Mouse (Mus musculus): ENCODE results near the gene Sbno1. TPM values are rescaled to one million over a fixed set of nuclear protein-coding genes. Genes with fewer than 3 reads are reported as not detected.

Gene Sbno1
- polyA plus RNA-seq, 1 experiment from 2014 or later = 56.2 TPM

GRCm38 (mm10) chr5:124380121-124380520 lies 45.7 kb downstream of the Sbno1 start:
- TF ChIP-seq CTCF (IDR thresholded peaks at IDR 0.05; ENCODE audit: low read depth) = no peak
- H3K9ac ChIP-seq (ENCODE audit: low read depth, low read length) = no peak overlapping the region
- H3K4me3 ChIP-seq (replicated peaks; ENCODE audit: low read depth, low read length) = no peak overlapping the region
- ATAC-seq (replicated peaks; ENCODE audit: low FRiP score, low read depth) (no peak), DNase-seq (ENCODE audit: low spot score) (no peak)
- no peaks in the 10 kb centered on the region for H3K4me1 ChIP-seq (replicated peaks; ENCODE audit: insufficient read depth, low read length)
- H3K27ac ChIP-seq = no peak overlapping the region
- no peaks in the 10 kb centered on the region for H3K27me3 ChIP-seq (ENCODE audit: insufficient read depth, low read length)
- H3K4me2 ChIP-seq (ENCODE audit: low read length) = no peak overlapping the region
- H3K36me3 ChIP-seq (ENCODE audit: insufficient read depth, low read length) = peaks cover 77% of the 10 kb centered on the region
- no peaks in the 10 kb centered on the region for H3K9me3 ChIP-seq (replicated peaks; ENCODE audit: low read length)
- WGBS = 92% methylated on average over 1 of the region's 1 CpGs

GRCm38 (mm10) chr5:124377149-124377548 lies 48.7 kb downstream of the Sbno1 start:
- ATAC-seq (replicated peaks; ENCODE audit: low FRiP score, low read depth) (no peak), DNase-seq (ENCODE audit: low spot score) (no peak)
- no peaks in the 10 kb centered on the region for H3K4me1 ChIP-seq (replicated peaks; ENCODE audit: insufficient read depth, low read length)
- peaks cover 78% of the 10 kb centered on the region for H3K36me3 ChIP-seq (ENCODE audit: insufficient read depth, low read length)
- no peak overlapping the region for H3K4me3 ChIP-seq (replicated peaks; ENCODE audit: low read depth, low read length)
- H3K4me2 ChIP-seq (ENCODE audit: low read length) = no peak overlapping the region
- no peaks in the 10 kb centered on the region for H3K27me3 ChIP-seq (ENCODE audit: insufficient read depth, low read length)
- H3K27ac ChIP-seq = no peak overlapping the region
- H3K9ac ChIP-seq (ENCODE audit: low read depth, low read length) = no peak overlapping the region
- WGBS = 81% methylated on average over 4 of the region's 4 CpGs
- H3K9me3 ChIP-seq (replicated peaks; ENCODE audit: low read length) = no peaks in the 10 kb centered on the region
- TF ChIP-seq CTCF (IDR thresholded peaks at IDR 0.05; ENCODE audit: low read depth) = no peak

- no peak for ATAC-seq (replicated peaks; ENCODE audit: low FRiP score, low read depth)
- Histone ChIP-seq H3K4me1 (replicated peaks; ENCODE audit: insufficient read depth, low read length) (no peaks in the 10 kb centered on the region), H3K9me3 (replicated peaks; ENCODE audit: low read length) (no peaks in the 10 kb centered on the region), H3K36me3 (ENCODE audit: insufficient read depth, low read length) (peaks cover 78% of the 10 kb centered on the region), H3K4me3 (replicated peaks; ENCODE audit: low read depth, low read length) (no peak overlapping the region), H3K4me2 (ENCODE audit: low read length) (no peak overlapping the region), H3K9ac (ENCODE audit: low read depth, low read length) (no peak overlapping the region), H3K27ac (no peak overlapping the region), H3K27me3 (ENCODE audit: insufficient read depth, low read length) (no peaks in the 10 kb centered on the region)
- DNase-seq (ENCODE audit: low spot score) = no peak
- no peak for TF ChIP-seq CTCF (IDR thresholded peaks at IDR 0.05; ENCODE audit: low read depth)
- 100% methylated on average over 1 of the region's 1 CpGs for WGBS
Observed at GRCm38 (mm10) chr5:124376401-124376800, 49.4 kb downstream of the Sbno1 start.

- DNase-seq (ENCODE audit: low spot score) (no peak), ATAC-seq (replicated peaks; ENCODE audit: low FRiP score, low read depth) (no peak)
- TF ChIP-seq CTCF (IDR thresholded peaks at IDR 0.05; ENCODE audit: low read depth) = no peak
- no peaks in the 10 kb centered on the region for H3K27me3 ChIP-seq (ENCODE audit: insufficient read depth, low read length)
- WGBS = 94% methylated on average over 7 of the region's 7 CpGs
- no peak overlapping the region for H3K9ac ChIP-seq (ENCODE audit: low read depth, low read length)
- no peak overlapping the region for H3K4me3 ChIP-seq (replicated peaks; ENCODE audit: low read depth, low read length)
- H3K36me3 ChIP-seq (ENCODE audit: insufficient read depth, low read length) = peaks cover 83% of the 10 kb centered on the region
- no peaks in the 10 kb centered on the region for H3K4me1 ChIP-seq (replicated peaks; ENCODE audit: insufficient read depth, low read length)
- H3K4me2 ChIP-seq (ENCODE audit: low read length) = no peak overlapping the region
- H3K9me3 ChIP-seq (replicated peaks; ENCODE audit: low read length) = no peaks in the 10 kb centered on the region
- H3K27ac ChIP-seq = no peak overlapping the region
Observed at GRCm38 (mm10) chr5:124374298-124374697, 51.5 kb downstream of the Sbno1 start.

- Histone ChIP-seq H3K9me3 (replicated peaks; ENCODE audit: low read length) (no peaks in the 10 kb centered on the region), H3K4me3 (replicated peaks; ENCODE audit: low read depth, low read length) (no peak overlapping the region), H3K36me3 (ENCODE audit: insufficient read depth, low read length) (peaks cover 22% of the 10 kb centered on the region), H3K4me2 (ENCODE audit: low read length) (no peak overlapping the region), H3K27ac (no peak overlapping the region), H3K27me3 (ENCODE audit: insufficient read depth, low read length) (no peaks in the 10 kb centered on the region), H3K9ac (ENCODE audit: low read depth, low read length) (no peak overlapping the region), H3K4me1 (replicated peaks; ENCODE audit: insufficient read depth, low read length) (0 out of 2 replicates have a peak, but pooled peaks cover 3% of the 10 kb centered on the region)
- 59% methylated on average over 3 of the region's 3 CpGs for WGBS
- no peak for TF ChIP-seq CTCF (IDR thresholded peaks at IDR 0.05; ENCODE audit: low read depth)
- DNase-seq (ENCODE audit: low spot score) (peak; percentile 37), ATAC-seq (replicated peaks; ENCODE audit: low FRiP score, low read depth) (0 out of 2 replicates have a peak, but pooled peaks have one; percentile 21)
Observed at GRCm38 (mm10) chr5:124366721-124367120, 59.1 kb downstream of the Sbno1 start.

DNA sequence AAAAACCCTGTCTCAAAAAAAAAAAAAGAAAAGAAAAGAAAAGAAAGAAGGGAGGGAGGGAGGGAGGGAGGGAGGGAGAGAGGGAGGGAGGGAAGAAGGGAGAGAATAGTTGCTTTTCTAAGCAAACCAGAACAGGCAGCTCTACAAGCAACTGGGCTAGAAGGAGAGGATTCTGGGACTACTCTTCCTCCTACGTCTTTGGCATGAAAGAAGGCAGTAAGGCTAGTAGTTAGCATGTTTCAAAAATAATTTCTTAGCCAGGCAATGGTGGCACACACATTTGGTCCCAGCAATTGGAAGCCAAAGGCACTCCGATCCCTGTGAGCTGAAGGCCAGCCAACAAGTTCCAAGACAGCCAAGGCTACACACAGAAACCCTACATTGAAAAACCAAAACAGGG lies 60.0 kb downstream of the Sbno1 start:
- TF ChIP-seq CTCF (IDR thresholded peaks at IDR 0.05; ENCODE audit: low read depth) = no peak
- Histone ChIP-seq H3K36me3 (ENCODE audit: insufficient read depth, low read length) (peaks cover 12% of the 10 kb centered on the region; the same call in 1 of the 2 replicates), H3K9ac (ENCODE audit: low read depth, low read length) (no peak overlapping the region), H3K9me3 (replicated peaks; ENCODE audit: low read length) (no peaks in the 10 kb centered on the region), H3K4me1 (replicated peaks; ENCODE audit: insufficient read depth, low read length) (0 out of 2 replicates have a peak, but pooled peaks cover 3% of the 10 kb centered on the region), H3K27me3 (ENCODE audit: insufficient read depth, low read length) (no peaks in the 10 kb centered on the region), H3K27ac (no peak overlapping the region), H3K4me2 (ENCODE audit: low read length) (no peak overlapping the region), H3K4me3 (replicated peaks; ENCODE audit: low read depth, low read length) (no peak overlapping the region)
- 73% methylated on average over 2 of the region's 2 CpGs for WGBS
- no peak for ATAC-seq (replicated peaks; ENCODE audit: low FRiP score, low read depth)
- DNase-seq (ENCODE audit: low spot score) = no peak

Measured in kidney, postnatal 0 days (tissue).